Mouse (Mus musculus) thymus, postnatal 14 days (tissue): ENCODE results near the gene Megf6.

ENCODE experiments used
- DNase-seq: peaks from one replicate; pipeline ENCODE4 v3.0.0; 2021

The Megf6 gene

GRCm38 (mm10) chr4:154267511-154267910 lies 97.0 kb downstream of the Megf6 start:
- DNase-seq = no peak

GRCm38 (mm10) chr4:154269520-154269919 lies 99.0 kb downstream of the Megf6 start:
- DNase-seq = no peak

- peak; percentile 46 for DNase-seq
Observed at GRCm38 (mm10) chr4:154273000-154273399, 102.5 kb downstream of the Megf6 start.

GRCm38 (mm10) chr4:154279481-154279880 lies 109.0 kb downstream of the Megf6 start:
- no peak for DNase-seq

GRCm38 (mm10) chr4:154283671-154284070 lies 113.1 kb downstream of the Megf6 start:
- no peak for DNase-seq

GRCm38 (mm10) chr4:154293735-154294201 lies 123.2 kb downstream of the Megf6 start:
- no peak for DNase-seq

GRCm38 (mm10) chr4:154294262-154294731 lies 123.8 kb downstream of the Megf6 start:
- DNase-seq = no peak

GRCm38 (mm10) chr4:154297761-154298160 lies 127.2 kb downstream of the Megf6 start:
- DNase-seq = no peak

- peak; percentile 12 for DNase-seq
Observed at GRCm38 (mm10) chr4:154299541-154300271, 129.2 kb downstream of the Megf6 start.

GRCm38 (mm10) chr4:154301466-154301881 lies 130.9 kb downstream of the Megf6 start, which contains the start of gene Arhgef16:
TSS of gene Arhgef16 (minus strand) at chr4:154301676.
- DNase-seq = peak; percentile 32

GRCm38 (mm10) chr4:154309131-154309530 lies 138.6 kb downstream of the Megf6 start:
- DNase-seq = no peak

GRCm38 (mm10) chr4:154310576-154311262 lies 140.2 kb downstream of the Megf6 start:
- DNase-seq = no peak

GRCm38 (mm10) chr4:154312143-154312812 lies 141.7 kb downstream of the Megf6 start:
- no peak for DNase-seq

- no peak for DNase-seq
Observed at GRCm38 (mm10) chr4:154312935-154313621, 142.5 kb downstream of the Megf6 start.

GRCm38 (mm10) chr4:154313622-154313967 lies 143.1 kb downstream of the Megf6 start:
- no peak for DNase-seq
